Mouse (Mus musculus) CH12.LX (cell line): ENCODE data around the gene Dapk2. TPM values are rescaled to one million over a fixed set of nuclear protein-coding genes. Genes with fewer than 3 reads are reported as not detected.

Source experiments
- DNase-seq: peaks from one replicate; pipeline ENCODE4 v3.0.0-alpha.2; 2013; ENCODE audit errors: extremely low read depth
- H3K27ac ChIP-seq: 2 replicates; pipeline ENCODE4 v1.5.1; 2012; ENCODE audit warnings: low read depth, mild to moderate bottlenecking, control low read depth, moderate library complexity; ENCODE audit not compliant: insufficient read depth
- H3K27me3 ChIP-seq: replicated peaks from 2 replicates; pipeline ENCODE3; 2012; ENCODE audit warnings: inconsistent platforms
- H3K36me3 ChIP-seq, 2 experiments: replicated peaks in 1 of 2; 2 replicates each; pipeline versions ENCODE3 to v1.6.1; 2012; ENCODE audit warnings: inconsistent platforms in 1 of 2, low read length in 1 of 2, mild to moderate bottlenecking in 1 of 2, mixed read lengths in 1 of 2, moderate library complexity in 1 of 2; ENCODE audit not compliant: control insufficient read depth in 1 of 2, insufficient read depth in 1 of 2
- H3K4me1 ChIP-seq, 2 experiments: 2 replicates each; pipeline ENCODE4 v1.6.1; 2012; ENCODE audit warnings: inconsistent platforms in 1 of 2, moderate library complexity in 1 of 2; ENCODE audit not compliant: insufficient read depth in 2 of 2, control insufficient read depth in 1 of 2
- H3K4me2 ChIP-seq: 2 replicates; pipeline ENCODE4 v1.6.1; 2012; ENCODE audit warnings: low read depth, mild to moderate bottlenecking, control low read depth; ENCODE audit not compliant: poor library complexity, insufficient read depth, severe bottlenecking
- H3K4me3 ChIP-seq, 3 experiments: fragments of 150-350 bp in 1 of 3; sonication (generic) in 1 of 3; replicated peaks in 1 of 3; 2 replicates each; pipeline versions ENCODE3 to v1.5.1; 2011 to 2012; ENCODE audit warnings: low read depth in 2 of 3, low read length in 2 of 3, mild to moderate bottlenecking in 2 of 3, moderate library complexity in 2 of 3, control low read depth in 1 of 3, improper control_type of control experiment in 1 of 3, inconsistent platforms in 1 of 3, mixed read lengths in 1 of 3; ENCODE audit not compliant: poor library complexity in 1 of 3
- H3K79me2 ChIP-seq: replicated peaks from 2 replicates; pipeline ENCODE4 v1.6.1; 2012; ENCODE audit warnings: mild to moderate bottlenecking, moderate library complexity; ENCODE audit not compliant: control insufficient read depth, poor library complexity, insufficient read depth, severe bottlenecking; ENCODE audit errors: extremely low read depth
- H3K9ac ChIP-seq: 2 replicates; pipeline ENCODE4 v1.6.1; 2012; ENCODE audit warnings: low read depth, mild to moderate bottlenecking, control low read depth, moderate library complexity; ENCODE audit not compliant: insufficient read depth
- H3K9me3 ChIP-seq: replicated peaks from 2 replicates; pipeline ENCODE3; 2012; ENCODE audit warnings: low read length, inconsistent platforms, mixed read lengths
- CTCF ChIP-seq, 2 experiments: IDR thresholded peaks in 1 of 2; conservative IDR thresholded peaks in 1 of 2; 2 replicates each; pipeline ENCODE4 v1.5.1; 2011 to 2012; ENCODE audit warnings: low read depth in 2 of 2, low read length in 2 of 2, improper control_type of control experiment in 1 of 2, inconsistent platforms in 1 of 2, mild to moderate bottlenecking in 1 of 2, moderate library complexity in 1 of 2
- E2F4 ChIP-seq: IDR thresholded peaks from 2 replicates; pipeline ENCODE4 v1.6.1; 2011; ENCODE audit warnings: low read depth, low read length, improper control_type of control experiment; ENCODE audit not compliant: insufficient replicate concordance
- ELF1 ChIP-seq: IDR thresholded peaks from 2 replicates; pipeline ENCODE4 v1.6.1; 2014; ENCODE audit warnings: low read depth, mild to moderate bottlenecking, inconsistent platforms, low read length, improper control_type of control experiment
- EP300 ChIP-seq: IDR thresholded peaks from 2 replicates; pipeline ENCODE4 v1.6.1; 2011; ENCODE audit warnings: low read length, improper control_type of control experiment
- ETS1 ChIP-seq: conservative IDR thresholded peaks from 2 replicates; pipeline ENCODE4 v1.6.1; 2012; ENCODE audit warnings: low read depth, mild to moderate bottlenecking, inconsistent platforms, low read length, improper control_type of control experiment, moderate library complexity
- GABPA ChIP-seq: IDR thresholded peaks from 2 replicates; pipeline ENCODE4 v1.6.1; 2012; ENCODE audit warnings: low read depth, low read length, improper control_type of control experiment, inconsistent platforms; ENCODE audit not compliant: insufficient replicate concordance
- JUN ChIP-seq: IDR thresholded peaks from 2 replicates; pipeline ENCODE4 v1.6.1; 2011; ENCODE audit warnings: low read depth, mild to moderate bottlenecking, low read length, improper control_type of control experiment, moderate library complexity; ENCODE audit not compliant: insufficient read depth
- JUND ChIP-seq: conservative IDR thresholded peaks from 2 replicates; pipeline ENCODE4 v1.6.1; 2011; ENCODE audit warnings: low read depth, low read length, improper control_type of control experiment
- KAT2A ChIP-seq: IDR thresholded peaks from 2 replicates; pipeline ENCODE4 v1.6.1; 2012; ENCODE audit warnings: low read length, improper control_type of control experiment, inconsistent platforms; ENCODE audit not compliant: insufficient replicate concordance
- MAFK ChIP-seq: IDR thresholded peaks from 2 replicates; pipeline ENCODE4 v1.6.1; 2011; ENCODE audit warnings: low read length, improper control_type of control experiment; ENCODE audit not compliant: insufficient replicate concordance
- MXI1 ChIP-seq: IDR thresholded peaks from 2 replicates; pipeline ENCODE4 v1.6.1; 2011; ENCODE audit warnings: mild to moderate bottlenecking, low read depth, low read length, improper control_type of control experiment
- MYC ChIP-seq: IDR thresholded peaks from 2 replicates; pipeline ENCODE4 v1.6.1; 2011; ENCODE audit warnings: low read depth, mild to moderate bottlenecking, improper control_type of control experiment, low read length
- POLR2AphosphoS2 ChIP-seq: IDR thresholded peaks from 2 replicates; pipeline ENCODE4 v1.6.1; 2011; ENCODE audit warnings: low read depth, low read length, improper control_type of control experiment
- TBP ChIP-seq: conservative IDR thresholded peaks from 2 replicates; pipeline ENCODE4 v1.6.1; 2011; ENCODE audit warnings: low read depth, low read length, improper control_type of control experiment
- USF1 ChIP-seq: IDR thresholded peaks from 2 replicates; pipeline ENCODE4 v1.6.1; 2014; ENCODE audit warnings: low read depth, mild to moderate bottlenecking, inconsistent platforms, low read length, improper control_type of control experiment
- USF2 ChIP-seq: conservative IDR thresholded peaks from 2 replicates; pipeline ENCODE4 v1.6.1; 2011; ENCODE audit warnings: low read depth, low read length, improper control_type of control experiment
- ZMIZ1 ChIP-seq: IDR thresholded peaks from 2 replicates; pipeline ENCODE4 v1.6.1; 2012; ENCODE audit warnings: low read depth, mild to moderate bottlenecking, inconsistent platforms, low read length, improper control_type of control experiment
- ZNF384 ChIP-seq: IDR thresholded peaks from 2 replicates; pipeline ENCODE4 v1.6.1; 2012; ENCODE audit warnings: low read depth, low read length, improper control_type of control experiment, inconsistent platforms
- dilution Hi-C: fragments of 300-500 bp; cut with MboI; formaldehyde crosslinking; loops from 2 replicates; pipeline ENCODE4 v1.14.3; 2020; ENCODE audit warnings: low sequenced_read_pairs; ENCODE audit not compliant: extremely low pct_unique_long_range_greater_than_20kb, extremely low pct_ligation_motif_present
- in situ Hi-C: fragments of 300-500 bp; cut with MboI; formaldehyde crosslinking; loops from 3 replicates; pipeline ENCODE4 v1.14.3; 2019; ENCODE audit warnings: low sequenced_read_pairs, low pct_ligation_motif_present, low pct_unique_long_range_greater_than_20kb, mixed read lengths
- polyA plus RNA-seq: library from polyadenylated mRNA; unstranded; fragments of >175 nt; gene quantifications from 2 replicates; pipeline ENCODE4 v1.2.1, GENCODE M21; 2012; ENCODE audit warnings: low read depth; ENCODE audit not compliant: insufficient read length
- total RNA-seq, 2 experiments: library from RNA; depleted of rRNA; stranded (reverse); fragments of 300-350 nt in 1 of 2; fragments of >200 nt in 1 of 2; gene quantifications; 2 replicates each; pipeline ENCODE4 v1.2.3; 2012 to 2014

The Dapk2 gene
- total and polyA plus RNA-seq, 3 experiments: 25.2 to 60.3 (median 39.0) TPM

DNA sequence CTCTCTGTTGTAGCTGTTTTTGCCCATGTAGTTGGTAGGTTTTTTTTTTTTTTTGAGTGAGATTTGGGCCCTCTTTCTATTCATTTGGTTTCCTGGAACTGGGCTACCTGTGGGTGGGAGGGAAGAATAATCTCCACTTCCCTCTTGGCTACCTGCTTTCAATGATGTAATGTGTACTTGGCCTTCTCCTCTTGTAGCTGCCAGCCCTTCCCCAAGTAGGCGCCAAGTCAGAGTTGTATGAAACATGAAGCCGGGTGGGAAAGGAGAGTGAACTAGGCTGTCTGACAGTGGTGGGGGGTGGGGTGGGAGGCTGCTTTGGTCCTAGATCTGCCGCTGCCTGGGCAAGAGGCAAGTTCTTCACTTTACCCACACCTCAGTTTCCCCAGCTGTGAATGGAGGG, 38.5 kb downstream of the Dapk2 start:
- TF ChIP-seq ZNF384 (no peak), MYC (no peak)
- H3K36me3 ChIP-seq: peaks cover 0 to 37% of the 10 kb centered on the region in 2 experiments
- no peak for DNase-seq
- in situ Hi-C loops: loop anchor here (5.0 kb wide), 1 partner anchor 34 kb away; no protein-coding TSS in a partner anchor
- no peak overlapping the region for H3K4me2 ChIP-seq
- H3K79me2 ChIP-seq: no peaks in the 10 kb centered on the region
- no peak overlapping the region for H3K27ac ChIP-seq
- peaks cover 7 to 65% of the 10 kb centered on the region in 2 experiments; a peak in 2 of 4 replicates for H3K4me1 ChIP-seq
- H3K27me3 ChIP-seq: no peaks in the 10 kb centered on the region
- H3K9ac ChIP-seq: no peak overlapping the region
- no peak overlapping the region for H3K4me3 ChIP-seq
- dilution Hi-C loops: no loop called here
- H3K9me3 ChIP-seq: no peaks in the 10 kb centered on the region

DNA sequence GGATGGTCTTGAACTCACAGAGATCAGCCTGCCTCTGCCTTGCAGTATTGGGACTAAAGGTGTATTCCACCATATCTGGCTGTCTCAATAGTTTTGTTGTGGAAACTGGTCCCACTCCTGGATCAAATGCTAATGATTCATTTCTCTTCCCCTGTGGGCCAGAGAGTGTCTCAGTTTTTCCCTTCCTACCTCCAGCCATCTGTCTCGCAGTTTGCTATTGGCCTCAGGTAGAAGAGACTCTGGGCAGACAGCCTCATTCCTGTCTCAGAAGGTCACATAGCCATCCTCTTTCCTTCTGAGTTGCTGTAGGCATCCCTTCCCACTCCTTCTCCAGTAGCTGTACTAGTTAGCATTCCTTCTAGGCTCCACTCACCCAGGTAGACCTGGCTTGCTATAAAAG, 40.5 kb downstream of the Dapk2 start:
- dilution Hi-C loops: no loop called here
- H3K4me1 ChIP-seq: peaks cover 12 to 73% of the 10 kb centered on the region in 2 experiments

DNA sequence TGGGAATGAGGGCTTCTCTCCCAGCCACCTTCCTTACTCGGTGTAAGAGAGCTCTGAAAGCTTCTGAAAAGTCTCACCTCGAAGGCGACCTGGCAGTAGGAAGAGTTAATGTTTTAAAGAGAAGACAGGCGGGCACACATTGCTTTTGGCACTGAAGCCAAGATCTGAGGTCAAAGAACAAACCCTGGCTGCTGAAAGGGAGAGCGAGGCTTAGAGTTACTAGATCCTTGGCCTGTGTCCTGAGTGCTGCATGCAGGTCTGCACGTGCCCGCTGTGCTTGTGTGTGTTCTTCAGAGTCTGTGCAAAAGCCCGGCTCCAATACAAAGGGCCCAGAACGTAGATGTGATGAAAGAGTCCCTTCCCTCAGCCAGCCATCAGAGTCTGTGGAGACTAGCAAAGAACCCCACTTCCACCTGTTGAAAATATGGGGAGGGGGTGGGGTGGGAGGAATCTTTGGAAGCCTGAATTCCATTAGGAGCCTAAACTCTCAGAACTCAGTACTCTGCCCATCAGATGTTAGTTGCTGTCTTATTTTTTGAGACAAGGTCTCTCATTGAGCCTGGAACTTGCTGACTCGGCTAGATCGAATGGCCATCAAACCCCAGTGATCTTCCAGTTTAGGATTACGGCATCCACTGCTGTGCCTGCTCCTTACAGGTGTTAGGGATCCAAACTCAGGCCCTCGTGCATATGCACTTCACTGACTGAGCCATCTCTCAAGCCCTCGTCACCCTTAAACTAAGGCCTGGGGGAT, 41.8 kb downstream of the Dapk2 start:
- Histone ChIP-seq H3K4me1 (peaks cover 12 to 75% of the 10 kb centered on the region in 2 experiments), H3K27me3 (no peaks in the 10 kb centered on the region), H3K4me2 (no peak overlapping the region), H3K27ac (no peak overlapping the region), H3K79me2 (no peaks in the 10 kb centered on the region), H3K36me3 (peaks cover 0 to 21% of the 10 kb centered on the region in 2 experiments), H3K9me3 (no peaks in the 10 kb centered on the region), H3K9ac (no peak overlapping the region), H3K4me3 (no peak overlapping the region)
- dilution Hi-C loops (no loop called here), in situ Hi-C loops (loop anchor here (5.0 kb wide), 1 partner anchor 38 kb away; no protein-coding TSS in a partner anchor)
- no peak for DNase-seq
- TF ChIP-seq MAFK (peak; percentile 86), MYC (no peak), USF1 (no peak), ETS1 (no peak), ZMIZ1 (no peak), E2F4 (no peak), JUN (no peak)

More for the DNA sequence above, 40.5 kb downstream of the Dapk2 start:
- H3K9me3 ChIP-seq: no peaks in the 10 kb centered on the region
- in situ Hi-C loops: loop anchor here (5.0 kb wide), 1 partner anchor 36 kb away; no protein-coding TSS in a partner anchor
- no peak overlapping the region for H3K4me3 ChIP-seq
- H3K27me3 ChIP-seq: no peaks in the 10 kb centered on the region
- peaks cover 0 to 23% of the 10 kb centered on the region in 2 experiments for H3K36me3 ChIP-seq
- no peaks in the 10 kb centered on the region for H3K79me2 ChIP-seq
- no peak for DNase-seq
- H3K9ac ChIP-seq: no peak overlapping the region
- H3K4me2 ChIP-seq: no peak overlapping the region
- no peak overlapping the region for H3K27ac ChIP-seq
- TF ChIP-seq KAT2A (no peak), ELF1 (no peak), USF2 (no peak), JUND (no peak), JUN (no peak), MXI1 (no peak), EP300 (no peak), GABPA (no peak), POLR2AphosphoS2 (no peak), TBP (no peak), CTCF (conservative IDR thresholded peaks at IDR 0.05 in 1 of 2, IDR thresholded peaks at IDR 0.05 in 1 of 2; ENCODE audit: low read depth in 2 of 2, low read length in 2 of 2) (no peak), ZNF384 (no peak)
